Mouse (Mus musculus) lung, embryonic 14.5 days (tissue): ENCODE results near the gene Tuba1c. TPM values are rescaled to one million over a fixed set of nuclear protein-coding genes. Genes with fewer than 3 reads are reported as not detected.

ENCODE experiments used
- ATAC-seq: fragments of 200-750 bp; cut with Nextera tagmentation; 2 replicates; pipeline ENCODE4 v1.8.0; 2017; ENCODE audit warnings: mild to moderate bottlenecking, moderate TSS enrichment, moderate library complexity; ENCODE audit not compliant: insufficient read depth
- DNase-seq: peaks from one replicate; pipeline ENCODE4 v3.0.0-alpha.2; 2015
- H3K27ac ChIP-seq: fragments of 300-500 bp; sonication (generic); 2 replicates; pipeline ENCODE4 v1.5.1; 2014; ENCODE audit warnings: low read depth, mild to moderate bottlenecking, moderate library complexity
- H3K27me3 ChIP-seq: fragments of 300-500 bp; sonication (generic); 2 replicates; pipeline ENCODE4 v1.6.1; 2014; ENCODE audit warnings: low read length, control low read depth; ENCODE audit not compliant: insufficient read depth
- H3K36me3 ChIP-seq: fragments of 300-500 bp; sonication (generic); 2 replicates; pipeline ENCODE4 v1.6.1; 2014; ENCODE audit warnings: control low read depth; ENCODE audit not compliant: insufficient read depth
- H3K4me1 ChIP-seq: fragments of 300-500 bp; sonication (generic); 2 replicates; pipeline ENCODE4 v1.6.1; 2014; ENCODE audit warnings: antibody characterized with exemption, control low read depth; ENCODE audit not compliant: insufficient read depth
- H3K4me2 ChIP-seq: fragments of 300-500 bp; sonication (generic); 2 replicates; pipeline ENCODE4 v1.6.1; 2014; ENCODE audit warnings: mild to moderate bottlenecking
- H3K4me3 ChIP-seq: fragments of 300-500 bp; sonication (generic); 2 replicates; pipeline ENCODE4 v1.5.1; 2014; ENCODE audit warnings: low read depth, low read length
- H3K9ac ChIP-seq: fragments of 300-500 bp; sonication (generic); 2 replicates; pipeline ENCODE4 v1.6.1; 2014
- H3K9me3 ChIP-seq: fragments of 300-500 bp; sonication (generic); 2 replicates; pipeline ENCODE4 v1.6.1; 2016; ENCODE audit warnings: low read depth, low read length, control low read depth
- CTCF ChIP-seq: IDR thresholded peaks from 2 replicates; pipeline ENCODE4 v1.5.1; 2016; ENCODE audit warnings: antibody characterized with exemption, low read depth
- WGBS: fragments of 180-500 bp; shearing (Covaris S2); extraction: QIAGEN DNeasy Blood & Tissue Kit; methylation state at CpG from one replicate; pipeline ENCODE4 v1.1.7; 2014; 5-methylcytosine and 5-hydroxymethylcytosine counted together
- polyA plus RNA-seq: library from polyadenylated mRNA; unstranded; fragments of >200 nt; fragmentation: Nextera tagmentation; extraction: Ambion mirVana; gene quantifications from 2 replicates; pipeline ENCODE4 v1.2.1, GENCODE M21; 2014

The Tuba1c gene
- polyA plus RNA-seq, 1 experiment from 2014 or later = 232 TPM

DNA sequence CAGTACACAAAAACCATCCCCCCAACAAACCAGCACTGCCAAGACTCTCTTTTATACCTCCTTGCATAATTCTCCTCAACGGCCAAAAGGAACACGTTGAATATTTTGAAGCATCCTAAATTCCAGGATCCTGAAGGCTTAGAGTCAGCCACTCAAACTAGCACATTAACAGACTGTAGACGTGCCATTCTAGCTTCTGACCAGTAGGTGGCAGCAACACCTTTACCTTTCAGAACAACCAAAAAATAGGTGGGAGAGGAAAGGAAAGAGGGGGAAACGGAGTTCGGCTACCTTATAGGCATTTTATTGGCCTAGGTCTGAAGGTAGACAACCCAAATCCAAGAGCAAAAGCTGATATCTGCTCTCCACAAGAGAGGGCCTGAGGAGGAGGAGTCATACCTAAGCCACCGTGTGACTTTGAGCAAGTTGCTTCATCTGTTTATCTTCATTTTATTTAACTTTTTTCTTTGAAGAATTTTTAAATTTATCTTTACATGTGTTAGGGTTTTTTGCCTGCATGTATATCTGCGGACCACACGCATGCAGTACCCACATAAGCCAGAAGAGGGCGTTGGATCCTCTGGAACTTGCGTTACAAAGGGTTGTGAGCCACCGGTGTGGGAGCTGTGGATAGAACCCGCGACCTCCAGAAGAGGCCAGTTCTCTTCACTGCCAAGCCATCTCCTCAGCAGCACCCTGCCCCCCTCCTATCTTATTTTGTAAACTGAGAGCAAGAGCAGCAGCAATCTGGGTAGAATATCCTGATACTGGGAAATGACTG, 20.0 kb downstream of the Tuba1c start:
- DNase-seq (peak; percentile 90), ATAC-seq (0 out of 2 replicates have a peak, but pooled peaks have one; percentile 36)
- no peak overlapping the region for H3K27ac ChIP-seq
- H3K4me3 ChIP-seq = no peak overlapping the region
- peak; percentile 94 for TF ChIP-seq CTCF
- H3K9ac ChIP-seq = no peak overlapping the region
- H3K4me2 ChIP-seq = no peak overlapping the region
- H3K4me1 ChIP-seq = no peaks in the 10 kb centered on the region
- WGBS = 28% methylated on average over 13 of the region's 13 CpGs
- H3K27me3 ChIP-seq = peaks cover 19% of the 10 kb centered on the region
- no peaks in the 10 kb centered on the region for H3K9me3 ChIP-seq
- H3K36me3 ChIP-seq = no peaks in the 10 kb centered on the region

DNA sequence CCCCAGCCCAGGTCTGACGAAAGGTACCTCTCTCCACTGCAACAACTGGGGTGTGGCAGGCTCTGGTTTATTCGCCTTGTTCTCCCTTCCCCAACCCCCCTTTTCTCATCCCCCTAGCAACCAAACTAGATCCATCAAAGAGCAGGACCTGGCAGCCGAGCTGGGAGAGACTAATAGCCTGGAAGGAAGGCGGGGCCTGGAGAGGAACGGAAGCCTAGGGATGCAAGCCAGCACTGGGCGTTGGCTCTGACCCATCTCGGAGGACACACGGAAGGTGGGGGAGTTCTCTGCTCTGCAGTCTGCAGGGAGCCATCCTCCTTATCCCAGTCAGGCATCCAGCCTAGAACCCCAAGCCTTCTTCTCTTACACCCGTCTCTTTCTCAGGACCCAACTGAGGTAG, 23.7 kb downstream of the Tuba1c start:
- no peaks in the 10 kb centered on the region for H3K9me3 ChIP-seq
- H3K27me3 ChIP-seq = peaks cover 56% of the 10 kb centered on the region
- H3K9ac ChIP-seq = no peak overlapping the region
- H3K4me3 ChIP-seq = no peak overlapping the region
- 0 out of 2 replicates have a peak, but pooled peaks cover 7% of the 10 kb centered on the region for H3K4me1 ChIP-seq
- no peak overlapping the region for H3K27ac ChIP-seq
- no peak overlapping the region for H3K4me2 ChIP-seq
- DNase-seq (peak; percentile 46), ATAC-seq (no peak)
- H3K36me3 ChIP-seq = no peaks in the 10 kb centered on the region
- 10% methylated on average over 9 of the region's 9 CpGs for WGBS
- TF ChIP-seq CTCF = no peak

DNA sequence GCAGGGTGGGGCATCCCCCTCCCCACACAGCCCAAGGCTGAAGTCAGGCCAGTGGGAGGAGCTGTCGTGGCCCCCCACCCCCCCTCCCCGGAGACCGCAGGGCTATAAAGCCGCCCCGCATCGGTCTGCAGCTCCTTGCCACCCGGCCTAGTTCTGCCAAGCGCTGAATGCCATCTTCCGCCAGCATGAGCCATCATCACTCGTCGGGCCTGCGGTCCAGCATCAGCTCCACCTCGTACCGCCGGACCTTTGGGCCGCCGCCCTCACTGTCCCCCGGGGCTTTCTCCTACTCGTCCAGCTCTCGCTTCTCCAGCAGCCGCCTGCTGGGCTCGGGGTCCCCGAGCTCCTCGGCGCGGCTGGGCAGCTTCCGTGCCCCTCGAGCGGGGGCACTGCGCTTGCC, 25.3 kb downstream of the Tuba1c start, which contains the start of gene Prph:
TSS of gene Prph (plus strand) at position 135 of the 400 bp plus-strand sequence.
- no peak within 1 kb of the TSS for H3K27ac ChIP-seq
- no peaks in the 10 kb centered on the region for H3K36me3 ChIP-seq
- peaks cover 62% of the 10 kb centered on the region for H3K27me3 ChIP-seq
- TF ChIP-seq CTCF = no peak
- ATAC-seq = no peak; the same call in 1 of the 2 replicates
- H3K4me3 ChIP-seq = peak within 1 kb of the TSS; percentile 38
- DNase-seq = no peak
- H3K9ac ChIP-seq = peak within 1 kb of the TSS; percentile 35; the same call in 1 of the 2 replicates
- H3K4me1 ChIP-seq = 0 out of 2 replicates have a peak, but pooled peaks cover 7% of the 10 kb centered on the region
- H3K4me2 ChIP-seq = peak within 1 kb of the TSS; percentile 63
- 3% methylated on average over 30 of the region's 30 CpGs for WGBS
- H3K9me3 ChIP-seq = no peaks in the 10 kb centered on the region

DNA sequence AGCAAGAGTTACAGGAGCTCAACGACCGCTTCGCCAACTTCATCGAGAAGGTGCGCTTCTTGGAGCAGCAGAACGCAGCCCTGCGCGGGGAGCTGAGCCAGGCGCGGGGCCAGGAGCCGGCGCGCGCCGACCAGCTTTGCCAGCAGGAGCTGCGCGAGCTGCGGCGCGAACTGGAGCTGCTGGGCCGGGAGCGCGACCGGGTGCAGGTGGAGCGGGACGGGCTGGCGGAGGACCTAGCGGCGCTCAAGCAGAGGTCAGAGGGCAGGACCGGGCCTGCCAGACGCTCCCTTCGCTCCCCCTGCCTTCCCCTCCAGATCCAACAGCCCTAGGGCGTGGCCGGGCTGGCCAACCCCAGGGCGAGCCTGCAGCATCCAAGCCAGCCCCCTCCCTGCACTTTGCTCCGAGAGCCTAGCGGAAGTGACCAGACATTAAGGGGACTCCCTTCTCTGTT, 25.8 kb downstream of the Tuba1c start:
- peak overlapping the region; percentile 35; the same call in 1 of the 2 replicates for H3K9ac ChIP-seq
- 0 out of 2 replicates have a peak, but pooled peaks cover 7% of the 10 kb centered on the region for H3K4me1 ChIP-seq
- ATAC-seq = no peak; the same call in 1 of the 2 replicates

DNA sequence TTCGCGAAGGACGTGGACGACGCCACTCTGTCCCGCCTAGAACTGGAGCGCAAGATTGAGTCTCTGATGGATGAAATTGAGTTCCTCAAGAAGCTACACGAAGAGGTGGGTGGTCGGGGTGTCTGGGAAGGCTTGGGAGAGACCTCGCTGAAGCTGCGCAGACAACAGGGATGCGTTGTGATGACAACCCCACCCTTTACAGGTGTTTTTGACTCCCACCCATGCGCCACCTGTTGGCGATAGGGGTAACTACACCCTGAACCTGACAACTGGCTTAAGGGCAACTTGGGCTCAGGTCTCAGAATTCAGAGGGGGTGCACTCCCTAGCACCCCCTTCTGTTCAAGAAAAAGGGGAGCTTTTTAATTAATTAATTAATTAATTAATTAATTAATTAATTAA, 26.6 kb downstream of the Tuba1c start:
- WGBS = 6% methylated on average over 14 of the region's 14 CpGs
- H3K9ac ChIP-seq = no peak overlapping the region
- H3K4me3 ChIP-seq = peak overlapping the region; percentile 8; the same call in 1 of the 2 replicates
- no peaks in the 10 kb centered on the region for H3K36me3 ChIP-seq
- TF ChIP-seq CTCF = peak; percentile 76
- peak overlapping the region; percentile 63 for H3K4me2 ChIP-seq
- peak; percentile 55 for DNase-seq
- H3K27me3 ChIP-seq = peaks cover 62% of the 10 kb centered on the region
- no peak overlapping the region for H3K27ac ChIP-seq
- no peaks in the 10 kb centered on the region for H3K9me3 ChIP-seq
- ATAC-seq = no peak
- H3K4me1 ChIP-seq = 0 out of 2 replicates have a peak, but pooled peaks cover 7% of the 10 kb centered on the region

More for the DNA sequence above, 25.8 kb downstream of the Tuba1c start:
- Histone ChIP-seq H3K9me3 (no peaks in the 10 kb centered on the region), H3K4me2 (peak overlapping the region; percentile 63), H3K27me3 (peaks cover 62% of the 10 kb centered on the region), H3K36me3 (no peaks in the 10 kb centered on the region), H3K4me3 (peak overlapping the region; percentile 38), H3K27ac (no peak overlapping the region)
- WGBS = under 1% methylated on average over 37 of the region's 37 CpGs
- DNase-seq = peak; percentile 61
- no peak for TF ChIP-seq CTCF

DNA sequence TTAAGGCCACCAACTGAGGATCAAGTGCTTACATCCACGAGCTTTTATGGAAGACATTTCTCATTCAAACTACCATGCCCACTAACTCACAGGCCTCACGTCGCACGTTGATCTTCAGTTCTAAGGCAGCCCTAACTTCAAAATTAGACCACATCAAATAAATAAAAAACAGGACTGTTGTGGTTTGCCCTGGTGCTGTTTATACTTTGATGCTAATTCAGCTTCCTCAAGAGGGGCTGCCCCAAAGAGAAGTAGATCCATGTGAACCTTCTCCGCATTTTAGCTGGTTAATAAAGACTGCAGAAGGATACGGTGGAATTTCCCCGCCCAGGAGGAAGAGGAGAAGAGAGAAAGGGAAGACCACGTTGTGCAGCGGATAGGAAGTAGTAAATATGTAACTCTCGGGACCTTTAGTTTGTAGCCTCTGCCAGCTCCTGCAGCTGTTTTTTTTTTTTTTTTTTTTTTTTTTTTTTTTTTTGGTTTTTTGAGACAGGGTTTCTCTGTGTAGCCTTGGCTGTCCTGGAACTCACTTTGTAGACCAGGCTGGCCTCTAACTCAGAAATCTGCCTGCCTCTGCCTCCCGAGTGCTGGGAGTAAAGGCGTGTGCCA, 36.0 kb downstream of the Tuba1c start:
- H3K27ac ChIP-seq = no peak overlapping the region
- no peaks in the 10 kb centered on the region for H3K9me3 ChIP-seq
- TF ChIP-seq CTCF = no peak
- ATAC-seq (no peak), DNase-seq (no peak)
- no peaks in the 10 kb centered on the region for H3K36me3 ChIP-seq
- no peaks in the 10 kb centered on the region for H3K4me1 ChIP-seq
- 69% methylated on average over 12 of the region's 12 CpGs for WGBS
- H3K4me2 ChIP-seq = no peak overlapping the region
- H3K4me3 ChIP-seq = no peak overlapping the region
- no peaks in the 10 kb centered on the region for H3K27me3 ChIP-seq
- no peak overlapping the region for H3K9ac ChIP-seq

DNA sequence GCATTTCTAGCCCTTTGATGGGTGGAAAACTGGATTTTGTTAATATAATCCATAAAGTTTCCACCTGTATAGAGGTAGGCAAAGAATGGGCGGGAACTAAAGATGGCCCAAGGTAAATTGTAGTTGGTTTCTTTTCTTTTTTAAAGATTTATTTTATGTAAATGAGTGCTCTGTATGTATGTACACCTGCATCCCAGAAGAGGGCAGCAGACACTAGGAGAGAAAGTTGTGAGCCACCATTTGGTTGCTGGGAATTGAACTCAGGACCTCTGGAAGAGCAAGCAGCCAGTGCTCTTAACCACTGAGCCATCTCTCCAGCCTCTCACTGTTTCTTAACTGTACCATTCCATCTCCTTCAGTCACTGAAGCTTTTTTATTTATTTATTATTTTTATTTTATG, 42.3 kb downstream of the Tuba1c start:
- H3K4me2 ChIP-seq = no peak overlapping the region
- peaks cover 6% of the 10 kb centered on the region for H3K36me3 ChIP-seq
- no peak; the same call in 1 of the 2 replicates for TF ChIP-seq CTCF
- H3K4me3 ChIP-seq = no peak overlapping the region
- DNase-seq (no peak), ATAC-seq (no peak)
- peaks cover 6% of the 10 kb centered on the region for H3K4me1 ChIP-seq
- no peak overlapping the region for H3K9ac ChIP-seq
- H3K27me3 ChIP-seq = no peaks in the 10 kb centered on the region
- 78% methylated on average over 1 of the region's 1 CpGs for WGBS
- H3K9me3 ChIP-seq = no peaks in the 10 kb centered on the region
- H3K27ac ChIP-seq = no peak overlapping the region
